Mouse (Mus musculus) fat pad, adult 2 months (tissue): ENCODE data around the gene Nktr.

Source experiments
- DNase-seq: peaks from one replicate; pipeline ENCODE4 v3.0.0-alpha.2; 2011; ENCODE audit warnings: low read depth, low spot score; ENCODE audit errors: extremely low read depth

Gene Nktr

DNA sequence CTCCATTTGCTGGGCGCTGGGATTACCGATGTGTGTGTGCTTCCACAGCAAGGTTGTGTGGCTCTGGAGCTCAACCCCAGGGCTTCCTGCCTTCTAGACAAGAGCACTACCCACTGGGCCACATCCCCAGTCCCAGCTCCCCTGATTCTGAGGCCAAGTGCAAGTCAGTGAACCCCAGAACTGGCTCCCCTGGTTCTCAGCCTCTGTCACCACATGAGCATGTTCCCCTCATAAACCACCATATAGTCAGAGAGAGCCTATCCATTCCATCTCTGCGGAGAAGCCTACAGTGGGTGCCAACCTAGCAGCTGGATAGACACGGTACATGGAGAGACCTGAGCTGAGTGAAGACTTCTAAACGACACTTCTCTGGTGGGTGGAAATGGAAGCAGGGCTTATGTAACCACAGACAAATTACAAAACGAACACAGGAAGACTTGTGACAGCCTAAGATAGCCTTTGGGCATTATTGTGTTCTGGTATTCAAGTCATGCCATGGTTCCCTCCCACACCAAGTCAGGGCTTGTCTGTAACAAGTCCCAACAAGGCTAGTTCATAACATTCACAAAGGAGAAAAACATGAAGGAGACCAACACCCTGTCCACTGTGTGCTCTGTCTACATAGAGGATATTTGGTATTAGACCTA, 12.8 kb upstream of the Nktr start:
- DNase-seq = peak; percentile 98

- no peak for DNase-seq
Observed at GRCm38 (mm10) chr9:121707801-121708200, 11.2 kb upstream of the Nktr start.

GRCm38 (mm10) chr9:121708506-121709486, 10.2 kb upstream of the Nktr start:
- DNase-seq = no peak

- DNase-seq = peak; percentile 91
Observed at GRCm38 (mm10) chr9:121709898-121710583, 8.9 kb upstream of the Nktr start, which contains the start of gene Ss18l2. Ss18l2 (plus strand) TSS chr9:121710329.

DNA sequence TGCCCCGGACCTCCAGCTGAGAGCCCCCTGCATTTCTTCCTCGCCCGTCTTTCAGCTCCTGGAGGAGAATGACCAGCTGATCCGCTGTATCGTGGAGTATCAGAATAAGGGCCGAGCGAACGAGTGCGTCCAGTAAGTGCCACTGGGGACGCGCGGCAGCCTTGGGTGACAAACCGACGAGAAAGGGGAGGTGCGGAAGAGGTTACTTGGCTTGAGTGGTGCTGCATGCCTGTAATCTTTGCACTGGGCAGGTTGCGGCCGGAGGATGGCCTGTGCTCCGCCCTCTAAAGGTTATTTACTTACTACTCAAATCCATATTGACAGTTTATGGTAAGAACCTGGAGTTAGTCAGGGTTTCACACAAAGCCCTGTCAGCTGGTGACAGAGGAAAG, 8.4 kb upstream of the Nktr start:
- DNase-seq = no peak

GRCm38 (mm10) chr9:121717048-121717447, 1.9 kb upstream of the Nktr start:
- DNase-seq = no peak

- no peak for DNase-seq
Observed at GRCm38 (mm10) chr9:121718070-121718705, 781 bp upstream of the Nktr start.

- DNase-seq = no peak
Observed at GRCm38 (mm10) chr9:121719347-121720331, 670 bp downstream of the Nktr start.

- no peak for DNase-seq
Observed at GRCm38 (mm10) chr9:121740490-121740889, 21.5 kb downstream of the Nktr start.

- DNase-seq = no peak
Observed at GRCm38 (mm10) chr9:121741168-121741567, 22.2 kb downstream of the Nktr start.

- DNase-seq = no peak
Observed at GRCm38 (mm10) chr9:121744051-121744450, 25.1 kb downstream of the Nktr start.

DNA sequence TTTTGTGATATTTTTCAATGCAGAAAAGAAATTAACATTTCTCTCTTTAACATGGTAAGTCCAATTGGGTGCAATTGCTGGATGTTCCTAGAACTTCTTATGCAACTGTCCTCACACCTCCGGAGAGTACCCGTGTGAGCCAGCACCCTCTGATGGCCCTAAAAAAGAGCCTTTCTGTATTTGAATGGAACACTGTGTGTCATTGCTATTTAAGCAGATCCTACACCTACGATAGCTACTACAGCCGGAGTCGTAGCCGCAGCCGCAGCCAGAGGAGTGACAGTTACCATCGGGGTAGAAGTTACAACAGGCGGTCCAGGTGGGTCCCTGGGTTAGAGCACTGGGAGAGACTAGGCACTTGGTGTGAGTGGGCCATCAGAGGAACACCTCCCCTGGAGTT, 33.8 kb downstream of the Nktr start:
- no peak for DNase-seq

- no peak for DNase-seq
Observed at GRCm38 (mm10) chr9:121754624-121755023, 35.7 kb downstream of the Nktr start.

DNA sequence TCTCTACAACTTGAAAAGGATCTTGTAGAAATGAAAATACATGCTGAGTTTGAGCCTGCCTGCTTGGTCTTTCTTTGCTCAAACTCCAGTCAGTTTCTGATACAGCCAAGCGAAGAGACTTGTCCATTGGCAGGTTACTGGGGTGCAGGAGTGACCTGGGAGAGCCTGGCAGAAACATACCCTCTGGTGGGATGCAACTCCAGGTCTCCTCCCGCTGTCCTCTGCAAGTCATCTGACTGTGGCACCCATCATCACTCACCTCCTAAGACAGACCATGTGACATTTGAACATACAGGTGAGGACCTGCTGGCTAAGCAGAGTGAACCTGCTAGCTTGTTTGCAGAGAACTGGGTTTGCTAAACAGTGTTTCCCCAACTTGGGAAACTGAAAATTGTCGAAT, 37.8 kb downstream of the Nktr start:
- DNase-seq = no peak

- no peak for DNase-seq
Observed at GRCm38 (mm10) chr9:121757432-121757831, 38.5 kb downstream of the Nktr start.

- DNase-seq = no peak
Observed at GRCm38 (mm10) chr9:121757835-121758814, 39.2 kb downstream of the Nktr start.

GRCm38 (mm10) chr9:121759091-121760081, 40.4 kb downstream of the Nktr start, which contains the start of gene Zfp651:
Zfp651 (plus strand) TSS chr9:121759330.
- no peak for DNase-seq
